Mouse (Mus musculus): ENCODE measurements around the gene Ywhae.

The Ywhae gene

DNA sequence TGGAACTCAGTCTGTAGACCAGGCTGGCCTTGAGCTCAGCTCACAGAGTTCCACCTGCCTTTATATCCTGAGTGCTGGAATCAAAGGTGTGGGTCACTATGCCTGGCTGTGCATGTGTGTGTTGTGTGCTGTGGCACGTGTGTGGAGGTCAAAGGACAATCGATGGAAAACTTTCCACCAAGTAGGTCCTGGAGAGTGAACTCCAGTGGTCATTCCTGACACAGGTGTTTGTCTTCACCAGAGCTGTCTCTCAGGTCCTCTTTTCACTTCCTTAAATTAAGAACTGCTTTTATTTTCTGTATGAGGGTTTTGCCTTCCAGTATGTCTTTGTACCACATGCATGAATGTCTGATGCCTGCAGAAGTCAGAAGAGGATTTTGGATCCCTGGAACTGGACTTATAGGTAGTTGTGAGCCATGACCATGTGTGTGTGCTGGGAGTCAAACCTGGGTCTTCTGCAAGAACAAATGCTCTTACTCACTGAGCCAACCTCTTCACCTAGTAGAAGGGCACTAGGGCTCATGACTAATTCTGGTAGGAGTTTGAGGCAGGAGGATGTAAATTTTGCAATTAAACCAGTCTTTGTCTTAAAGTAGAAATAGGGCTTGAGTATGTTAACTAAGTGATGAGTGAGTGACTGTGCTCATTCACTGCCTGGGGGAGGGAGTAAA lies 5.3 kb downstream of the Ywhae start:
- DNase-seq (ENCODE audit: low read depth, low spot score) = no peak

DNA sequence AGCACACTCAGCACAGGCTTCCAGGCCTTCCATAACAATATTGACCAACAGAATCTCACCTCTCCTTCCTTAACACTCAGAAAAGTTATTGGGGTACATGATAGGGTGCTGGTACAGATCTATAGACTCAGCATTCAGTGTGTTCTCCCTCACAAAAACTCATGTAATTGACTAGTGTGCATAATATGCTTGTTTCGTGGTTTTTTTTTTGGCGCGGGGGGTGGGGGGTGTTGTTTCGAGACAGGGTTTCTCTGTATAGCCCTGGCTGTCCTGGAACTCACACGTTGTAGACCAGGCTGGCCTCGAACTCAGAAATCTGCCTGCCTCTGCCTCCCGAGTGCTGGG lies 5.8 kb downstream of the Ywhae start:
- no peak for DNase-seq (ENCODE audit: low read depth, low spot score)

DNA sequence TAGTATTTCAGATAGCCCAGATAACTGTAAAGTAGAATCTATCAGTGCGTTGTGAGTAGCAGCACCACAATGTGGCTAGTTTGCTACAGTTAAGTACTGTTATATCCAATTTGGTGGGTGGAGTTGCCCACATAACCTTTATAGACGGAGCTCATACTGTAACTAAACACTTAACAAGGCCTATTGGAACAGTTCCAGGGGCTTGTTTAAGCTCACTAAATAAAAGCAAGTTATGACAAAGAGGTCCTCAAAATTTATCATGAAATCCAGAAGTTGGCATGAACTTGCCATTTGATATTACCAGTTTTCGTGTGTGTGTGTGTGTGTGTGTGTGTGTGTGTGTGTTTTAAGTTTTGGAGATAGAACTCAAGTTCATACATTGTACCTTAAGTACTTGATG lies 7.5 kb downstream of the Ywhae start:
- DNase-seq (ENCODE audit: low read depth, low spot score) = no peak

DNA sequence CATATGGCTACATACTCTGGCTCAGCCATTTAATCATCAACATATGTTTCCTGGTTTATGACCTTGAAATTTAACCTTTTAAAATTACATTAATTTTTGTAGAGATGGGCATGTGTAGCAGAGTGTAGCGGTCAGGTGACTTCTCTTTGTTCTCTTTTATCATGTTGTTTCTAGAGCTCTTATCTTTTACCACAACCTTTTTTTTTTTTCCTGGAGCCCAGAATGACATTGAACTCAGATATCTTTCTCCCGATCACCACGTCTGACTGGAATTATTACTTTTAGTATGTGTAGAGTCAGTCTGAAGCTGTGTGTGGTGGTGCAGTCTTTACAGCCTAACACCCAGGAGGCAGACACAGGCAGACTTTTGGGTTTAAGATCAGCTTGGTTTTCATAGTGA lies 8.9 kb downstream of the Ywhae start:
- DNase-seq (ENCODE audit: low read depth, low spot score) = no peak

DNA sequence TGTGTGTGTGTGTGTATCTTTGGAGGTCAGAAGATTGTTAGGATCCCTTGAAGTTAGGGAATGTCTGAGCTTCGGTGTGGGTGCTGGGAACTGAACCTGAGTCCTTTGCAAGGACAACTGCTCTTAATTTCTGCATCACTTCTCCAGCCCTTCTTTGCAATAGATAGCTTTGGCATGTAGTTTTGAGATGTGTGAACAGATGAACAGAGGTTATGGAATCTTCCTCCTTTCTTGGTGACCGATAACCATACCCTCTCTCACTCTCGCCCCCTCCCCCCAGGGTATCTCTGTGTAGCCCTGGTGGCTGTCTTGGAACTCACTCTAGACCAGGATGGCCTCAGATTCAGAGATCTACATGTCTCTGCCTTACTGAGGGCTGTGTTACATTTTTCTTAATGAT lies 12.1 kb downstream of the Ywhae start:
- DNase-seq (ENCODE audit: low read depth, low spot score) = no peak

DNA sequence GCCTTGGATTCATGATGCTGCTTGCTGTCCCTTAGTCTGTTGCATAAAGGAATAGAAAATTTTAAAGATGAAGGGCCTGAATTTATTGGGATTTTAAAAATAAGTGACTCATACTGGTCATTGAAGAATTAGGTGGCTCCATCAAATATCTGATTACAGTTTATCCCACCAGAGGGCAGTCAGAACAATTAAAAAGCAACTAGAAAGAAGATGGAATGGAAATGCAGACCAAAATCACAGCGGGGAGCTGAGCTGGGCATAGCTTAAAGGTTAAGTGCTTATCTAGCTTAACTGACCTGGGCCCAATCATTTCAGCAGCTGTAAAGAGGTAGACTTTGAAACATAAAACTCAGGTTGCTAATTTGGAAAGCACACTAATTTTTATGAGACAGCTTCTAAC lies 17.9 kb downstream of the Ywhae start:
- DNase-seq (ENCODE audit: low read depth, low spot score) = no peak

DNA sequence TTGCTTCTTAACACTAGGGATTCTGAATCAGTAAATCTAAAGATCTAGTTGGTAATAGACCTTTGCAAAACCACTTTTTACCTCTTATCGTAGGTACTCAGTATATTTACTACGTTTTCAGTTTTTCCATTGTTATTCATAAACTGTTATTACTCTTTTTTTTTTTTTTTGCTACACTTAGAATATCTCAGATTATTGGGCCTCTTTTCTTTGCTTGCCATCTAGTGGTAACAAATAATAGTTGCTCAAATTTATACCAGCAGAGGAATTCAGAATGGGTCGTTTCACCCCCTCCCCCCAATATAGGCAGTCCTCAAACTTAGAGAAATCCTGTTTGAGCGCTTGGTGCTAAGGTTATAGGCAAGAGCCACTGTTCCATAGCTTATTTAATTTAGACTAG lies 18.4 kb downstream of the Ywhae start:
- DNase-seq (ENCODE audit: low read depth, low spot score) = no peak

DNA sequence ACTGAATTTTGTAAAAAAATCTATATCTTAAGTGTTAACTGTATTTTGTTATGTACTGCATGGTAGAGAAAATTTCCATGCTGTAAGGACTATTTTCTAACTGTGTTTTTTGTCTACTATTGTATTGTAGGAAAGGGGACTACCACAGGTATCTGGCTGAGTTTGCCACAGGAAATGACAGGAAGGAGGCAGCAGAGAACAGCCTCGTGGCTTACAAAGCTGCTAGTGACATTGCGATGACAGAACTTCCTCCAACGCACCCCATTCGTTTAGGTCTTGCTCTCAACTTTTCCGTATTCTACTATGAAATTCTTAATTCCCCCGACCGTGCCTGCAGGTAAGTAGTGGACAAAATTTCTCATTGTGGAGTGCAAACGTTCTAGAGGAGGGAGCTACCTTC lies 24.0 kb downstream of the Ywhae start:
- no peak for DNase-seq (ENCODE audit: low read depth, low spot score)

DNA sequence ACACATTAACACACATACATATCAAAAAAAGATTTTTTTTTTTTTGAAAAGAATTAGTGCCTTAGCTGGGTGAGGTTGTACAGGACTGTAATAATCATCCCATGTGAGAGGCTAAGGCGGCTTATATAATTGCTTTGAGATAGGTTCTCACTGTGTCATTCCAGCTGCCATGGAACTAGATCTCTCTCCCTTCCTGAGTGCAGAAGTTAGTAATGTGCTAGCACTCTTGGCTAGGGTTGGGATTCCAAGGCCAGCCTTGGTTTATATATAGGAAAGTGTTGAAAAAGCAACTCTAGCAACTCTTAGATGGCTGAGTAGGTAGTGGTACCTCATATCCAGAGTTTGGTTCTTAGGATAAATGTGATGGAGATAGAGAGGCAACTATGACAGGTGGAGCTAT lies 25.9 kb downstream of the Ywhae start:
- no peak for DNase-seq (ENCODE audit: low read depth, low spot score)

DNA sequence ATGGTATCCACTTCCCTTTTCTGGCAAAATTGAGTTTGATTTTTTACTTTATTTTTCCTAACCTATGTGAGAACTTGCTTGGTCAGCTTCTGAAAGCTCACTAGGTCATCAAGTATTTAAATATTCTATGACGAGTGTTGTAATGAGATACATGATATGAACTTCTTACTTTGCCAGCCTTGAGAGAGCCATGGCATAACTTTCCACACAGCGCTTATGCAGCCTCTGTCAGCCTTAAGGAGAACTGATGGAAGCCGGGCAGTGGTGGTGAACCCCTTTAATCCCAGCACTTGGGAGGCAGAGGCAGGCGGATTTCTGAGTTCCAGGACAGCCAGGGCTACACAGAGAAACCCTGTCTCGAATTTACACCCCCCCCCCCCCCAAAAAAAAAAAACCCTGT lies 28.1 kb downstream of the Ywhae start:
- no peak for DNase-seq (ENCODE audit: low read depth, low spot score)

DNA sequence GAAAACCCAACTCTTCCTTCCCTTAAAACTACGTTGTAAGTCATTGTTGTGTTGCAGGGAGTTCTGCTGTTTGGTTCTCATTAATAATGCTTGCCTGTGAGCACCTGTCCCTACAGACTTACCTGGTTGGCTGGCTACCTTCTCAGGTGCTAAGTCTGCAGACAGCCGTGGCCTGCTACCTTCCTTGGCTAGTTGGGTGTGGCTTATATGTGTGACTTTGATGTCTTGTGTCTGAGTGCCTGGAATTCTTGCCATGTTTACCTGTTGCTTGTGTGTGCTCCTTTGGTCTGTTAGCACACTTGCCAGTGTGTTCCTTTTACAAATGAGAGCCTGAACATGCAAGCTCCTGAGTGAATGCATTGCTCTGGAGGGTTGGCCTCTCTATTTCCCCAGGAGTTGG lies 30.0 kb downstream of the Ywhae start:
- DNase-seq (ENCODE audit: low read depth, low spot score) = no peak

DNA sequence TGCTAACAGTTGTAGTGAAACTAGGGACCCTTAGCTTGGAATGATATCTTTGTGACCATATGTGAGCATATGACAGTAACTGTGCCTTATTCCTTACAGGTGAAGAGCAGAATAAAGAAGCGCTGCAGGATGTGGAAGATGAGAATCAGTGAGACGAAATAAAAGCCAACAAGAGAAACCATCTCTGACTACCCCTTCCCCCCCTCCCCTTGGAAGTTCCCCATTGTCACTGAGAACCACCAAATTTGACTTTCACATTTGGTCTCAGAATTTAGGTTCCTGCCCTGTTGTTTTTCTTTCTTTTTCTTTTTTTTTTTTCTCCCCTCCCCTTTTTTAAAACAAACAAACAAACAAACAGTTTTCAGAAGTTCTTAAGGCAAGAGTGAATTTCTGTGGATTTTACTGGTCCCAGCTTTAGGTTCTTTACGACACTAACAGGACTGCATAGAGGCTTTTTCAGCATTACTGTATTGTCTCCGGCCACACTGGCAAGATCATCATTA lies 31.9 kb downstream of the Ywhae start:
- DNase-seq (ENCODE audit: low read depth, low spot score) = no peak

DNA sequence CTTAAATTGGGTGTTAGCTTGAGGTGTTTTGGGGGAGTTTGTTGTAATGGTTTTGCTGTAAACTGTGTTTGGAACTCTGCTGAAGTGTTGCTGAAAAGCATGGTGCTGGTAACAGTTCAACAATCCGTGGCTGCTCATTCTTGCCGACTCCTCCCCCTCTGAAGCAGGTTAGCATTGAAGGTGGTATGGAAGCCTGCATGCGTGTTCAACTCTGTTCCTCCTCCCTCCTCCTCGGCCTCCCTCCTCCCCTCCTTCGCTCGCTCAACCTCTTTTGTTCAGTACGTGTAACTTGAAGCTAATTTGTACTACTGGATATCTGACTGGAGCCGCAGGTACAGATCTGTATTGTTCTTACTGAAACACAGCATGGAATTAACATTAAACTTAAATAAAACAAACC lies 32.5 kb downstream of the Ywhae start:
- peak; percentile 40 for DNase-seq (ENCODE audit: low read depth, low spot score)

DNA sequence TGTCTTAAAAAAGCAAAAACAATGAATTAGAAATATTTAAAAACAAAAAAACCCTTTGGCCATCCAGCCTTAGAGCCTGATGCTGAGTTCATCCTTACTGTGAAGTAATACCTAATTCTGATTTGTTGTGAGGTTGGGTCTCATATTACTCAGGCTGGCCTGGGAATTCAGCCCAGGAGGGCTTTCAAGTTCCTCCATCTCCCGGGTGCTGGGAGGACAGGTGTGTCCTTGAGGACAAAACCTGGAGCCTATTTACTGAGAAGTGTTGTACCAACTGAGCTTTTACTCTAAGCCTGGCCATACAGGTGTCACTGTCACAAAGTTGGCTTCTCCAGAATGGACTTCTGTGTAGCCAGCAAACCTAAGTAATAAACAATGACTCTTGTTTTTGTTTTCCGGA lies 34.3 kb downstream of the Ywhae start:
- no peak for DNase-seq (ENCODE audit: low read depth, low spot score)

DNA sequence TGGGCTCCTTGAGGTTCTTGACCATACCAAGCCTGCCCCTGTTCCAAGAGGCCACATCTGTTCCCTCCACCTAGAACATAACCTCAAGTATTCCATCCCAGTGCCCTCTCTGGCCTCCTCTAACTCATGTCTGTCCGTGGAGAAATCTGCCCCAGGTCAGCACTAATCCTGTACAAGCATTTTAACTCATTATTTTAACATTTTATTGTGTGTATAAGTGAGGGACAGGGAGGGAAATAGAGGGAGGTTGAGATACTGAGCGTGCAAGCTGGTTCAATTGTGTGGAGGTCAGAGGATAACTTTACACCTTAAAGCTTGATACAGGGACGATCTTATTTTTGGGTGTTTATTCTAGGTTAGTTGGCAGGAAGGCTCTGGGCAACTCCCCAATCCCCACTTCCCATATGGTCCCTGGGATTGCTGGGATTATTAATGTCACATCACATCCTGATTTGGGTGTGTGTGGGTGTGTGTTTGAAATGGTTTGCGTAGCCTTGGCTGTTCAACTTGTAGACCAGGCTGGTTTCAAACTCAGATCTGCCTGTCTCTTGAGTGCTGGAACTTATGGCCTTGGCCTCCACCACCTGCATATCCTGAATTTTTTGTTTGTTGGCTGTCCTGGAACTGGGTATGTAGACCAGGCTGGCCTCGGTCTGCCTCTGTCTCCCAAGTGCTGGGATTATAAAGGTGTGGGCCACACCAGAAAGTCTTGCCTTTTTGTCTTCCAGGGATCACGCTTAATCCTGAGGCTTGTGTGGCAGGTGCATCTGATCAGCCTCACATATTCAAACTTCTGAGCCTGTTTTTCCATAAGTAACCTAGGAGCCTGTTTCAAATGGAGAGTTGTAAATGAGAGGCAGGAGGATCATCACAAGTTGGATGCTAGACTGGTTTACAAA lies 35.7 kb downstream of the Ywhae start:
- DNase-seq (ENCODE audit: low read depth, low spot score) = no peak

DNA sequence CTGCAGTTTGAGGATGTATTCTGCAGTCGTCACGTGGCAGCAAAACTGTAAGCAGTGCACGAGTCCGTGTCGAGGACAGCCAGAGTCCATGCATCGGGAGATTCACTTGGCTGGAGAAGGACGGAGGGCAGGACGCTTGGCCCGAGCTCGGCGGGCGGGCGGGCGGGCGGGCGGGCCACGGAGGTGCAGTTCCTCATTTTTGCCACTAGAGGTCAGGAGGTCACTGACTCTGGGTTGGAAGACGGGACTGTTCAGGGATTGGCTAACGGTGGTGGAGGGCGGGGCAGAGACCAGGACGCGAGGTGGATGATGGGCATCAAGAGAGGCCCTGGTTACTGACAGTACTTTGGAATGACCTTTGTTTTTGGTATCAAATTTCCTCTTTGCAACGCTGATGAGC lies 36.5 kb downstream of the Ywhae start:
- DNase-seq (ENCODE audit: low read depth, low spot score) = peak; percentile 88

DNA sequence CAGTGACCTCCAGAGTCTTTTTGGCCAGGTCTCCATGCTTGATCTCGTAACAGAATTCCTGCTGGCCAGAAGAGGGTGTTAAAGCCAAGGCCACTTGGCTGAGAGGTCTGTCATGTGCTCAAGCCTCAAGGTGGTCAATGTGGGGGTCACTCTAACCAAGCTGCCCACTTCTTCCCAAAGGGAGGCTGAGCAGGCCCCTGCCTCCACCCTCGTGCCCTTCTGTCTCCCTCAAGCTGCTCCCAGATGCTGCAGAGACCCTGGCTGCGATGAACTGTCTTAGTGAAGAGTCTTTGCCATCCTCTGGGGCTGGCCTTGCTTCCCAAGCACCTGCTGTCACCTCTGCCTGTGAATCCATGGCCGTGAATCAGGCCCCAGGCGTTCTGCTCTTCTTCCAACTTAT lies 39.9 kb downstream of the Ywhae start:
- no peak for DNase-seq (ENCODE audit: low read depth, low spot score)

DNA sequence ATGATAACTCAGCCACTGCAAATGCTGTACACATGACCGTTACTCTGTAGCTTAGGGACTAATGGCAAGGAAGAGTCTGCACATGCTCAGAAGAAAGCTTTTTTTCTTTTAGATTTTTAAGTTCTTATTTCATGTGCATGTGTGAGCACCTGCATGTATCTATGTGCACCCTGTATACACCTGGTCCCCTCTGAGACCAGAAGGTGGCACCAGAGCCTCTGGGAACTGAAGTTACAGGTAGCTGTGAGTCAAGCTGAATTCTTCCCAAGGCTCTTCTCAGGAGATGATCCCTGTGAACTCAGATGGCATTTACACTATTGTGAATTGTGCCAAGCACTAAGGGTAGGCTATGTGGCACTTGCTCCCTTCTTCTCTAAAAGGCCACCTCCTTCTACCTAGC lies 43.2 kb downstream of the Ywhae start:
- peak; percentile 56 for DNase-seq (ENCODE audit: low read depth, low spot score)

DNA sequence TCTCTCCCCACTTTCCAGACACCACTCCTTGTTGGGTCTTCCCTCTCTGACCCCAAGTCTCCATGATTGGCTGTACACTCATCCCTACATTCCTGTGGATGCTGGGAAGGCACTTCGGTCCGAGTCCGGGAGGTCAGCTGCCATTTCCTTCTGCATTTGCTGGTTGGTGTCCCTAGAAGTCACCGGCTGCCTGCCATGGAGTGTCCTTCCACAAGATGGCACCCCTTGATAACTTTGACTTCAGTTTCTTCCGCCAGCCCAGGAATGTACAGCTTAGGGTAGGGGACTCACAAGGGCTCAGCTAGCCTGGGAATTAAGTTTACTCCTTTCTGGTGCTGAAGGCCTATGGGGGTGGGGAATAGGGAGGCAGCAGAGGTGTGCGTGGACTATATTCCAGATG lies 49.2 kb downstream of the Ywhae start:
- peak; percentile 78 for DNase-seq (ENCODE audit: low read depth, low spot score)

DNA sequence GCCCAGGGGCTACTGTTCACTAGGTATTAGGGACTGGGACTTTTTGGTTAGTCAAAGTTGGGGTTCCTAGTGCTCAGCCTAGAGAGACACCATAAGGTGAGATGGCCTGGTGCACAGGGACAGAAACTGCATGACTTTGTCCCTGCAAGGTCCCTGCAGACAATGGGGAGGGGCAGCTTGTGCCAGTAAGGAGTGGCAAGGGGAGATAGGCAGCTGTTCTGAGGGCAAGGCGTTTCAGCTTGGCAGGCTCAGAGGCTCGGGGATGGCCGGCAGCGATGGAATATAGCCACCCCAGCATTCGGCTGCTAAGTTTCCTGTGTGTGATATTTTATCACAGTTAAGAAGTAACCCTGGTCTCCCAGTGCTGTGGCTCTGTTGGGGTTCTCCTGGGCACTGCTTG lies 51.1 kb downstream of the Ywhae start:
- no peak for DNase-seq (ENCODE audit: low read depth, low spot score)

DNA sequence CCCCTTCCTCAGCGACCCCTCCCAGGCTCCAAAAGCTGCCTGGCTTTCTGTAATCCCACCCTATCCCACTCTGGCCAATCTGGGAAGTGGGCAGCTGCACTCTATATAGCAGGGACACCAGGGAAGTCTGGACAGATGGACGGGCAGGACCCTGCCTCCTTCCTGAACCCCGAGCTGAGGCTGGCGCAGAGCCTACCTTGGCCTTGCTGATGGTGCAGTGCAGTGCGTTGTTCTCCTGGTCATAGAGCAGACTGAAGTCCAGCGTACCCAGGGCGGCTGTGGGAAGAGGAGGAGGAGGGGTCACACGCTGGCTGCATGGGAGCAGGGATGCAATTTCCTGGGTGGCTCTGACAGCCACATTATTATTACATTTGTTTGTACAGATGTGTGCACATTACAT lies 53.2 kb downstream of the Ywhae start:
- no peak for DNase-seq (ENCODE audit: low read depth, low spot score)

DNA sequence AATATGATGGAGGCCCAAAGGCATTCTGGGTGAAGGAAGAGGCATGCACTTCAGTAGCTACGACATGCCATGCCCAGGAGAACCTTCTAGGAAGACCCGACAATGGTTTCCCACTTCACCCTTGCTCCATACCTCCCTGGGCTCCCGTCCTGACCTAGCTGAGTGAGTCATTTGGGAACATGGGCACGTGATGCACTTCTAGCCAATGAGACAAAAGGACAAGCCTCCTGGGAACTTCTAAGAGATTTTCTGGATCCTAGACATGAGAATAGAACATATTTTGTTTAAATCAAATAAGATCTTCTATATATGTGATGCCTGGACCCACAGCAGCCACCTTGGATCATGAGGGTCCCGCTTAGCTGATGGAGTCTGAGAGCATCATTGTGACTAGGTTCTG lies 59.9 kb downstream of the Ywhae start:
- no peak for DNase-seq (ENCODE audit: low read depth, low spot score)

DNA sequence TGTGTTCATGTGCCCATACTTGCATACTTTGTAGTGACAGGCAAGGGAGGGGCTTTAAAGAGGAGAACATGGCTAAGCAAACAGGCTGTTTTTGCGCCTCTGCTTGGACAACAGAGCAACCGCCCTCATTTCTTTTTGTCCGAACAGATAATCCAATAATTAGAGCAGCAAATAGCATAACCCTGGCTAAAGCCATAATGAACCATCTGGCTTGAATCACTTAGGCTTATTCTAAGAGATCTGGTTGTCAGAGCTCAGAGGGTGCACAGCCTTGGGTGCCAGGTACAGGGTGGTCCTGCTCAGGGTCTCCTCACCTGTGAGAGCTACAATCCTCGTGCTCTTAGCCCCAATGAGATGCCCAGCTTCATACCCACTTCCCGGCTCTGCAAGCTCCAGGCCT lies 60.7 kb downstream of the Ywhae start:
- DNase-seq (ENCODE audit: low read depth, low spot score) = no peak

All from ZHBTc4 (cell line).